Mouse (Mus musculus) thymus, postnatal 36 days (tissue): Measurements from ENCODE around the gene Ccnd3.
"Not testable (repeated sequence)": the region's sequence is repeated elsewhere in the genome, so short reads cannot be mapped to it uniquely, and the experiment has no call there.

ENCODE experiments used
- DNase-seq, 2 experiments: peaks; one replicate each; pipeline ENCODE4 v3.0.0; 2022; ENCODE audit warnings: mixed read lengths in 2 of 2

Ccnd3 gene

DNA sequence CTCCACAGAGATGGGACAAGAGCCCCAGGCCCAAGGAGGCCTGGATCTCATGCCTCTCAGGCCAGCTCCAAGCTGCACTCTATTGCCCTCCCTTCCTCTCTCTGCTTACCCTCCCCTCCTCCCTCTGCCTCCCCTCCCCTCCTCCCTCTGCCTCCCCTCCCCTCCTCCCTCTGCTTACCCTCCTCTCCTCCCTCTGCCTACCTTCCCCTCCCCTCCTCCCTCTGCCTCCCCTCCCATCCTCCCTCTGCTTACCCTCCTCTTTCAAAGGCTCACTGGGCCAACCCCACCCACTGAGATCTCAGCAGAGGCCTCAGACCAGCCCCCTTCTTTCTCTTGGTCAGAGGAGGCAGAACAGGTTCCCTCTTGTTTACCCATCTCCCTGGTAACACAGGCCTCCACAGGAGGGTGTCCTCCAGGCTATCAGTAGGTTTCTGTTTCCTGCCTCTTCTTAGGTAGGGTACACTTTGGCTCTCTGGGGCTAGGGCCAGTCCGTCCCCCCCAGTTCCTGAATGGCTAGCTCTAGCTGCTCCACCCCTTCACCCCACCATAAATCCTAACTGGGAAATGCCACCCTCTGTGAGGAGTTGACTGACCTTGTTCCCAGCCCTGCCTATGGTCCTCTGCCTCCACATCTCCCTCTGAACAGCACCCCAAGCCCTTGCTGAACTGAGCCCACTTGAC is 20.5 kb upstream of the Ccnd3 start:
- DNase-seq: no peak

DNA sequence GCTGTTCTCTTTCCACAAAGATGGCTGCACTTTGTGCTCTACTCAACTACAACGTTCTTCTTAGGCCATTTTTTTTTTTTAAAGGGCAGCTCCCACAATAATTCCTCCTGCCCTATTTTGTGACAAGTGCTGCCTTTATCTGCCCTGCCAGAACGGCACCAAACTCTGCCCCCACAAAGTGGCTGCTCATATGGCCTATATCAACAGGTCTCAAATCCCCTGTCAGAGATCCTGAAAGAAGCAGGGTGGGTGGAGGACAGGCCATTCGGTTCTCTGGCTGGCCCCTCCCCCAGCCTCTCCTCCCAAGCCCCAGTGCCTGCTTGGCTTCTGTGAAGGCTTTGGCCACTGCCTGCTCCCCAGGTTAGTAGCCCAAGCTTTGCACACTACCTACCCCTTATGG is 19.9 kb upstream of the Ccnd3 start:
- no peak for DNase-seq

DNA sequence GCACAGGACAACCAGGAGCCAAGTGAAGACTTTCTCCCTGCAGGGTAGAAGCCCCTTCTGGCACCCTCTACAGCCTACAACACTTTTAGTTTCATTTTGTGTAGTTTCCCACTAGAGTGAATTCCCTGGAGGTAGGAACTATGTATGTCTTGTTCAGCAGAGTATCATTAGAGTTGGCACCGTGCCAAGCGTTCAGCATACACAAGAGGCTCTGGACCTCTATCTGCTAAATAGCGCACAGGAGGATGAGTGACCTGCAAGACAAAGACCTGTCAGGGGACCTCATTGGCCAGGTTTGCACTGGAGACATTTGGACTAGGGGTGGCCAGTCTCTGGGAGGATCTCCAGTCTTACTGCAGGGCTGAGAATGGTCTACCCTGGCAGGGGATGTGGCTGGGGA is 19.1 kb upstream of the Ccnd3 start:
- DNase-seq: no peak

DNA sequence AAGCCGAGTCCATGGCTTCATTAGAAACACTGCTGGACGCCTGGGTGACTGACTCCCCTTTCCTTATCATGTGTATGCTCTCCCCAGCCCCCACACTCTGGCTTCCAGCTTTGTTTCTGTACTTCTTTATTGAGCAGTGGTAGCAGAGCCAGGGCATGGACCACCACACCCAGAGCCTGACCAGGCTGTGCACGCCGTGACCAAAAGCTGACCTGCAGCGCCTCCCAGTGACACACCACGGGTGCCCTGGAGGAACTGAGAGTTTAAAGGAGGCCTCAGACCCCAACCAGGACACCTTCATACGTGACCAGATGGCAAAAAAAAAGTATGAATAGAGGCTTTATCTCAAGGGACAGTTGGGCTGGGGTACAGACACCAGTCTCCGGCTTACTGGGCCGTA is 14.1 kb upstream of the Ccnd3 start:
- DNase-seq: no peak

DNA sequence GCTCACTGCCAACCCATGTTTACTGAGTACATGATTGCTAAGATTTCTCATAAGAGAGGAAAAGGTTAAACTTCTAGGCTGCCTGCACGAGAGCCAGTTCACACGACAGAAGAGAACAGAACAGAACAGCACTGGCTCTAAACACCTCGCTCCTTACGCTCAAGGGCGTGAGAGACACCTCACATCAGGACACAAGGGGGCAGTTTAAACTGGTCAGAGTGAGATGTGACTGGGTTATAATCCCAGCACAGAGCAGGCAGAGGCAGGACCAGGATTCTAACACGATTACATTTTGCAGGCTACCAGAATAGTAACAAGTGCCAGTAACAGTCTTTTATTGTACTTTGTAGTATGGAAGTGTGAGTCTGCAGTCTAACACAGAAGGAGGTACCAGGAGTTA is 12.1 kb upstream of the Ccnd3 start:
- DNase-seq: no peak

DNA sequence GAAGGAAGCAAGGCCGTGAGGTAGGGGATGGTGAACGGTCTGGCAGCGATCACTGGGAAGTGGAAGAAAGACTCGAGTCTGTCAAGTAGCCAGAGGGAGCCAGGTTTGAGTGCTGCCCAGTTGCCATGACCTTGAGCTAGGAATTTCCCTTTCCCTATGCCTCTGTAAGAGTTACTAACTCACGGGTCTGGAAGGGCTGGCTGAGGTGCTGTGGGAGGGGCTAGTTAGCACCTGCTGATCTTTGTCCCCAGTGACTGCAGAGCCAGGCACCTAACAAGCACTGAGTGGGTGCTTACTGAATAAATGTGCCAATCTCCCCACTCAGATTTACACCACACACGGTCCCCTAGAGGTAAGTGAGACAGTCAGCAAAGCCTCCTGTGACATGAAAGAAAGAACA is 11.2 kb upstream of the Ccnd3 start:
- DNase-seq: no peak

DNA sequence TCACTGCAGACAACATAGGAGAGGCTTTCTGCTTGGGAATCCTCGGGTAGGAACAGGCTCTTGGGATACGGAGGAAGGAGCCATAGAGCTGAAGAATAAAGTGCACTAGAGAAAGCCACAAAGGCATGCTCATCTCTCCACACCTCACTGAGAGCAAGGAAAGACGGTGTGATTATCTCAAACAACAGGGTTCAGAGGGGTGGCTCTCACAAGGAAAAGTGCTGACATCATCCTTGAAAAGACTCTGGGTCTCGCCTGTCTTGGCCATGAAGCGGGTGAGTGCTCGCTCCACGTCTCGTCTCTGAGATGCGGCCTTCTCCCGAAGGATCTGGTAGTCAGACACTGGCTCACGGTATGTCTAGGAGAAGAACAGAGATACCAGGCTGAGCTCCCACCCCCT is 10.7 kb upstream of the Ccnd3 start:
- no peak for DNase-seq

DNA sequence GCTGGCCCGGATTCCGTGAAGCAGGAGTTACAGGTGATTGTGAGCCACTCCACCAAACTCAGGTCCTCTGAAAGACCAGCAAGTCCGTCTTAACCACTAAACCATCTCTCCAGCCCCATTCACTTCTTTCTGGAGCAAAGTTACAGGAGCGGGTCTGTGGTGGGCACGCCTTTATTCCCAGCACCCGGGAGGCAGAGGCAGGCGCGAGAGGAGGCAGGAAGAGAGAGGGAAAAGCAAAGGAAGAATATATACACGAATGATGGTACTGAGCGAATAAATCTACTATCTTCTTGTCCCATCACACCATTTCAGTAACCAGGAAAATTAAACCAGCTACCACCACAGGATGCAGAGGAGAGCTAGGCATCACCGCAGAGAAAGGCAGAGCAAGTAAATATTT is 3.3 kb upstream of the Ccnd3 start:
- DNase-seq: peak in 1 of 2 experiments; percentile 18

DNA sequence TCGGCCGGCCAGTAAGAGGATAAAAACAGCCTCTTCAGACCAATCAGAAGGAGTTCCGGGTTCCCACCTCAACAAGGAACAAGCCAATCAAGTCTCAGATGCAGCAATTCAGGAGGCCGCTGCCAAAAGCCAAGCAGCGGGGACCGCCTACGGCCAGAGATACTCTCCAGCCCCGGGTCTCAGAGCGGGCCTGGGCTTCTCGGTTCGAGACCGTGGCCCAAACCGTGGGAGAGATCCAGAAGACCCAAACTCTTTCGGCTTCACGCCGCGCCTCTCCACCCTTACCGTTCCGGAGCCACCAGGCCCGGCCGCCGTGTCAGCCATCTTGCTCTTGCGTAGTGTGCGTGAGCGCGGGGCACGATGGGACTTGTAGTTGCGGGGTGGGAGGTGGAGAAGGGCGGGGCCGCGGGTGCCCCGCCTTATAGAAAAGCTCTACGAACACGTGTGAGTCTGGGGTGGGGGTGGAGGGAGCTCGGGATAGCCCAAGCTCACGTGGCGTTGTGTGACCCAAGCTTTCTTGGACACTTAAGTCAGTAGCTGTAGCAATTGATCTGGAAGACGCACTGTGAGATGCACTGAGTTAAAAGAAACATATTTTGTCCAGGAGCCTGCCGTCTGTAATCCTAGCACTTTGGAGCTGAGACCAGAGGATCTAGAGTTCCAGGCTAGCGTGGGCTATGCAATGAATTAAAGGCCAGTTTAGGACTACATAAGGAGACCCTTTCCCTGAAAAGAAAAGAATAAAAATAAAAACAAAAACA is 2.7 kb upstream of the Ccnd3 start, which contains the start of gene Taf8:
TSS of gene Taf8 (minus strand) at position 347 of the 761 bp plus-strand sequence.
- DNase-seq: peak; percentile 93 to 94

DNA sequence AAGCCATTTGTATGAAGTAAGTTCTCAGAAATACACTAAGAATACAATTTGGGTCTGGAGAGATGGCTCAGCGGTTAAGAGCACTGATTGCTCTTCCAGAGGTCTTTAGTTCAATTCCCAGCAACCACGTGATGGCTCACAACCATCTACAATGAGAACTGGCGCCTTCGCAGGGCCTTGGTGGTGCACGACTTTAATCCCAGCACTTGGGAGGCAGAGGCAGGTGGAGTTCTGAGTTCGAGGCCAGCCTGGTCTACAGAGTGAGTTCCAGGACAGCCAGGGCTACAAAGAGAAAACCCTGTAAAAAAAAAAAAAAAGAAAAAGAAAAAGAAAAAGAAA is 2.2 kb upstream of the Ccnd3 start:
- DNase-seq: not testable (repeated sequence)

DNA sequence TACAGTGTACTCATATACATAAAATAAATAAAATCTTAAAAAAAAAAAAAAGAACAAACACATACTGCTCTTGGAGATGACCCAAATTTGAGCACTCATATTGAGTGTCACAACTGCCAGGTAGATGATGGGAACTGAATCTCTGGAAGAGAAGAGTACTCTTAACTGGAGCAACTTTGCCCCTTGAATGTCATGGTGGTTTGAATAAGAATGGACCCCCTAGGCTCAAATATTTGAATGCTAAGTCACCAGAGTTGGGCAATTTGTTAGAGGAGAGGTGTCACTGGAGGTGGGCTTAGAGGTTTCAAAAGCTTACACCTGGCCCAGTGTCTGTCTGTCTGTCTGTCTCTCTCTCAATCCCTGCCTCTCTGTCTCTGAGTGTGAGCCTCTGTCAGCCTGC is 1.2 kb upstream of the Ccnd3 start:
- no peak for DNase-seq

DNA sequence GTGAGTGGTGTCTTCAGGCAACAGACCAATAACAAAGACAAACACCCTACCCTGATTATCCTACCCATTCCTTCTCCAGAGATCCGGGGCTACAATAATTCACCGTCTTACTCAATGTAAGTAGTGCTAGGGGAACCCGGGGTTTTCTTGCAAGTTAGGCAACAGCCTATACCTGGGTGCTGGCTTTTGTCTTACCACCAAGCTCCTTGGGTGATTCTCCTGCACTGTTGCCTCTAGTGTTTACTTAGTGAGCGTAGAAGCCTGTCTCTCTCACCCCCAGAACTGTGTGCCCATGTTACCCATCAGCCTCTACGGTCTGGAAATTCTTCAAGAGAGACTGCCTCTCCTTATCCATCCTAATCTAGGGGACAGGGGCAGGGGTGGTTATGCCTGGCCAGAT is 623 bp upstream of the Ccnd3 start:
- DNase-seq: no peak

DNA sequence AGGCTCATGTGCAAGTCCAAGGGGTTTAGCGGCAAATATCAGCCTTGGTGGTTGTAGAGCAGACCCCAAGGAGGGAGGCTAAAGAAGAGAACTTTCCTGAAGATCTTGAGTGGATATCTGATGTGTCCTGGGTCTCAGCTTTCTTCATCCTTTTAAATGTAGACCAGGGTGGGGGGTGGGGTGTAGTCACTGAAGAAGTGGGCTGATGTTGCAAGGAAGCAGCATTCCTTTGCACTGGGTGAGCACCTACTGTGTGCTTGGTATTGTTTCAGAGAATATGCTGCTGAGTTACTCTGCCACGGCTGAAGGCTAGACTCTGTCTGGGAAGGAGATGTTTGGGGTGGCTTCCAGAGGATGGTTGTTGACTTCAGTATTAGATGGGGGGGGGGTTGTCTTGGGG is 715 bp downstream of the Ccnd3 start:
- DNase-seq: peak in 1 of 2 experiments; percentile 32

DNA sequence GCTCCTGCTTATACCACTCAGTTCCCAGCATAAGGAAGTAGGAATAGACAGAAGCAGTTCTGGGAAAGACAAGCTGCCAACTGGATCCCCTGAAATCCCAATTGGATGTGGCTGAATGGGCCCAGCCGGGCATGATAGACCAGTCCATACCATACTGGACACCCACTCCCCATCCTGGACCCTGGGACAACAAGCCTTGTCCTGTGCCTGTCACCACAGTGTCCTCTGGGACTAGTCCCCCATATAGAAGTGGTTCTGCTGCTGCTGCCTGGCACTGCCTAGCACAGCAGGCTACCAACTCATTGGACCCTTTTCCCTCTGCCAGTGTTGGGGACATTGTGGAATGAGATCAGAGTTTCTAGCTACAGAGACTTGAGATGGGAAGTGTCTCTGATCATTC is 1.2 kb downstream of the Ccnd3 start:
- DNase-seq: peak; percentile 49 to 50

DNA sequence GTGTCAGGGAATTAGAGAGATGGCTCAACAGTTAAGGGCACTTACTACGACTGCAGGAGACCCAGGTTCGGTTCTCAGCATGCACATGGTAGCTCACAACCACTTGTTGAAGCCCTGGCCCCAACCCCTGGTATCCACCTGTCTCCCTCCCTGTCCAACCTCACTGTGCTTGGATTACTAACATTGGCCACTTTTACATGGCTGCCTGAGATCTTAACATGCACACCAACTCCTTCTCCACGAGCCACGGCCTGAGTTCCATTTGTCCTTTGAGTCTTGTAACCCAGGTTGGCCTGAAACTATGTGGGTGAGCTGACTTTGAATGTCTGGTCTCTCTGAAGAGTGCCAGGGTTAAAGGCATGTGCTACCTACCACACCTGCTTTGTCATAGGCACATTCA is 1.8 kb downstream of the Ccnd3 start:
- DNase-seq: peak; percentile 39 to 43

DNA sequence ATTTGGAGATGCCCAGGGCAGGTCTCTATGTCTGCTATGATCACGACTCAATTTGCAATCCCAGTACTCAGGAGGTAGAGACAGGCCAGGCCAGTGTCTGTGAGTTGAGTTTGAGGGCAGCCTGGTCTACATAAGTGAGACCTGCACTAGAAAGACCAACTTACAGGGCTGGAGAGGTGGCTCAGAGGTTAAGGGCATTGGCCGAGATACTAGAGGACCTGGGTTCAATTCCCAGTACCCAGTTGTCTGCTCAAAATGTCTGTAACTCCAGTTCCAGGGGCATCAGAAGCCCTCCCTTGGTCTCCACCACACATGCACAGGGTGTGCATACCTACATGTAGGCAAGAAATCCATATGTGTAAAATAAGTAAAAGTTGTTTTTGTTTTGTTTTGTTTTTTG is 2.7 kb downstream of the Ccnd3 start:
- DNase-seq: peak in 1 of 2 experiments; percentile 34

DNA sequence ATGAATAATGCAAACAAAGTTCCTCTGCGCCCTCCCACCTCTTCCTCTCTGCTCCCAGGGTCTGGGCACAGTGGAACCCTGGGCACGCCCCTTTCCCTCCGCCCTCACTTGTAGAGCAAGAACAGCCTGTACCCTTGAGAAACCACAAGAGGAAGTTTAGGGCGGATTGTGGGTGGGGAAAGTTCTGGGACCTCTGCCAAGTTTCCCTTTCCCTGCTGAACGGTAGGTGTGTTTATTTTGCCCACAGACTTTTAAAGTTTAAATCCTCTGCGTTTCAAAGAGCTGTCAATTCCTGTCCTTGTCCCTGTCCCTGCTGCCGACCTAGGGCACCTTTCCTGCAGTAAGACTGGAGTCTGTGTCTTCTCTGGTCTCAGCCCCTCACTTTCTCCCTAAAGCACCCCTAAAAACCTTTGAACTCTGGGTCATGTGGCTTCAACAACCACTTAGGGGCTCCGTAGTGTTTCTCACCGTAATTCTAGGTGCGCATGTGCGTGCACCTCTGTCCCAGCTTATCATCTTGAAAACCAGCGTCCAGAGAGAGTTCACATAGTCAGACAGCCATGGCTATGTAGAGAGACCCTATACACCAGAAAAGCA is 3.3 kb downstream of the Ccnd3 start:
- DNase-seq: peak; percentile 98 to 99

DNA sequence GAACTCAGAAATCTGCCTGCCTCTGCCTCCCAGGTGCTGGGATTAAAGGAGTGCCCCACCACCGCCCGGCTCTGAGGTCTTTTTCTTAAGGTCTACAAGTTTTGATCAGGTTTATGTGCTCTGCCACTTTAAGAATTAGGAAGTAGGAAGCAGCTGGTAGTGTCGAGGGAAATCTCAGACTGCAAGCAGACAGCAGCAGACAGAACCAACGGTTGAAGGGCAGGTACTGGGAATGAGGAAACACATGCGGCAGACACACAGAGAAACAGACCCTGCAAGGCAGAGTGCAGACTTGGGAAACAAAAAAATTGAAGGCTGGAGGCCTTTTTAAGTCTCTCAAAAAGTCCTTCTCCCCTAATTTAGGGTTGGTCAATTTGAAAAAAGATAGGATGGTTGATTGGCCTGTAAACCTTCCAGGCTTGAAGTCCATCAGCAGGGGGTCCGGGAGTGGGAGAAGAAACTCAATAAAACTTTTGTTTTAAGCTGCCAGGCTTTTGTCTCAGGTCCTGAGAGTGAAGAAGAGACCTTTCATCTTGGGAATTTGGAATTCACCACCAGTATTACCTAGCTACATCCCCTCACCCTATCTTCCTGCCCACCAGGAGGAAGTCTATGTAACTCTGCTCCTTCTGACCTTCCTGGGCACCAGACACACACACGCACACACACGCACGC is 4.3 kb downstream of the Ccnd3 start:
- peak; percentile 43 to 51 for DNase-seq

DNA sequence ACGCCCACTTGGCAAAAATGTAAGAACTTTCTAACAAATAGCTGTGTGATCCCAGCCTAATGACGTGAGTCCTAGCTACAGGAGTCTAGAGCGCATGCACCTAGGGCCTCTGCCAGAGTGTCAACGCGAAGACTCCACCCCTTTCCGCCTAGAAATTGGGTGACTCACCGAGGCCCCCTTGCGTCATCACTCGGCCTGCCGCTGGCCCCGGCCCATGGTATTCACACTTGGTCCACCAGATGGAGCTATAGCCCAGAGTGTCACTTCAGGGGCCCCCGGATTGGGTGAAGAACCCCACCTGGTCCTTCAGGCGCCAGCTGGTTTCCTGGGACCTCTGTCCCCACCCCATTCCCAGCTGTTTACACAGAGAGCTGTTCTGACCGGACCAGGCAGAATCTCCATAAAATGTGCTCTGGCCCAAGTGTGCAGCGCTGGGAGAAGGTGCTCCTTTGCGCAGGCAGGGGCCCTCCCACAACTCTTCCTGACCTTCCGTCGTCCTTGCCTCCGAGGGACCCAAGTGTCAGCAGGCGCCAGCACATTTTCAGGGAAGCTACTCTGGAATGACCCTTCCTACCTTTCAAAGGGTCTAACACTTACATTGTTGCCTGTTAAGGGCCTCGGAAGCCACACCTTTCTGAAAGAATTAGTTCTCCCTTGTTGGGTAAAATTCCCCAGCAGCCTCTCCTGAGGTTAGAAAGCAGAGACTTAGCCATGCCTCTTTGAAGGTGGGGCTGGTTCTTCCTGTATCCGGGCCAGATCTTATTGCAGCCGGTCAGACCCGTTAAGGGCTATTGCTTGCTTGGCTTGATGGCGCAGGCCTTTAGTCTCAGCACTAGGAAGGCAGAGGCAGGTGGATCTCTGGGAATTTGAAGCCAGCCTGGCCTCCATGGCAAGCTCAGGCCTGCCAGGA is 6.5 kb downstream of the Ccnd3 start:
- DNase-seq: peak; percentile 97 to 99

DNA sequence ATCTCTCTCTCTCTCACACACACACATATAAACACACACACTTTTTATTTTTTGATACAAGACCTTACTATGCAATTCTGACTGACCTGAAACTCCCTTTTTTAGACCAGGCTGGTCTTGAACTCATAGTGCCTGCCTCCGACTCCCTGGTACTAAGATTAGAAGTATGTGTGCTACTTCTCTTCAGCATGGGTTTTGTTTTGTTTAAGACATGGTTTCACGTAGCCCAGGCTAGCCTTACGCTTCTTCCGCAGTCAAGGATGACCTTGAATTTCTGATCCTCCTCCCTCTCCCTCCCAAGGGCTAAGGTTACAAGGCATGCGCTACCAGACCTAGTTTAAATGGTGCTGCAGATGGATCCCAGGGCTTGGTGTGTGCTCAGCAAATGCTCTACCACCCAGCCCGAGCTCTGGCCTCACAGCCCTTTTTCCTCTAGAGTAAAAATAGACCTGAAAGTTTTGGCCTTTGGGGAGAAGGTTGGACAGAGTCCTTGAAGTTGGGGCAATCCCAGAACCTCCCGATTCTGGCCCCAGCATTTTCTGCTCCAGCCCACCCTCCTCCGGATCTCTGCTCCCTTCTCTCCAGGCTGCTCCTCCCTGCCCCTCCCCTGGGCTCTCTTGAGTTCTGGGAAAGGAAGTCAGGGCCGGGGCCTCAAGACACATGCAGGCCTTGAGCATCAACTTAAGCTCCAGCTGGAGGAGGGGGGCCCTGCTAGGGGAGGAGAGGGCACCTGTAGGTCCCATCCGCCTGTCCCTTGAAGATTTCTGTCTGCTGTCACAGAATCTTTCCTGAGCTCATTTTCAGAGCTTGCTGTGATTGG is 8.3 kb downstream of the Ccnd3 start:
- DNase-seq: peak; percentile 70 to 83

DNA sequence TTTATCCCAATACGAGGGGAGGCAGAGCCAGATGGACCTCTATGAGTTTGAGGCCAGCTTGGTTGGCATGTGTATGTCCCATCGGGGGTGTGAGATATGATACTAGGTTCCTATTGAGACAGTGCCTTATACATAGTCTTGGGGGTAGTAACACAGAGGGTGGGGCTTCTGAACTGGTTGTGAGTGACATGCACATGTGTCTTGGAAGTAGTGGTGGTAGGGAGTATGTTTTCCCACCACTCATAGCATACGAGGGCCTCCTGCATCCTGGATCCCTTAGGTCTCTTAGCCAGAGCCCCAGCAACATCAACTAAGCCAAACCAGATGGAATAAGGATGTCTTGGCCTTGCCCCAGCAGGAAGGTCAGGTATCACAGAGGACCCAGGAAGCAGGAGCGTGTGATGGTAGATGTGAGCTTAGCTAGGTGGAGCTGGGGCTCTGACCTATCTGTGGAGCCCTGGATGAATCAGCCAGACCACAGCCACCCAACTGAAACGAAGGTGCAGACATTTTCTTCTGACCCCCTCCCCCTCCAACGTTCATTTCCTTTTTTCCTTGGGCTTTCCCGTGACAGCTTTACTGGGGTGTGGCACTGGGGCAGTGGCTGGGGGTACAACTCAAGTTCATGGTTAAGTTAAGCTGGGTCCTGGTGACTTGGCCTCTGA is 10.5 kb downstream of the Ccnd3 start:
- DNase-seq: peak in 1 of 2 experiments; percentile 18
